Mouse (Mus musculus): ENCODE measurements around the gene Ablim1. TPM values are rescaled to one million over a fixed set of nuclear protein-coding genes. Genes with fewer than 3 reads are reported as not detected.
"Not testable (repeated sequence)": the region's sequence is repeated elsewhere in the genome, so short reads cannot be mapped to it uniquely, and the experiment has no call there.

The Ablim1 gene
- polyA plus RNA-seq, 1 experiment from 2014 or later, result 41.9 TPM

DNA sequence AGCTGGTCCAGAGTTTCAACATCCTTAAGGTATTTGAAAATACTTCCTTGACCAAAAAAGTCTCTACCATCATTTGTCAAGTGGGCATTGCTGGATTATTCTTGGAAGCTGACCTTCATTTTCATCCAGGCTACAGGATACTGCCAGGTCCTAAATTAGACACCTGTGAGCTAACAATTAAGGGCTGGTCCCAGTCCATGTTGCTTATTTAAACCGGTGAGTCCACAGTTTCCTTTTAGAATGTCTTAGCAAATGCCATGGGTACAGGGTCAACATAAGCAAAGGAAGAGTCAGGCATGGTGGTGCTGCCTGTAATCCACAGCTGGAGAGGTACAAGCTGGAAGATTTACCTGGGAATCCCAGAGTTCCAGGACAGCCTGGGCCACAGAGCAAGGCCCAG is 173.8 kb downstream of the Ablim1 start:
- 0 out of 2 replicates have a peak overlapping the region, but pooled peaks have one; percentile 36 for H3K27ac ChIP-seq
- peaks cover 15% of the 10 kb centered on the region; the same call in 1 of the 2 replicates for H3K36me3 ChIP-seq
- H3K4me3 ChIP-seq, result no peak overlapping the region
- H3K9me3 ChIP-seq, result no peaks in the 10 kb centered on the region
- DNase-seq (ENCODE audit: low spot score), result no peak
- no peaks in the 10 kb centered on the region for H3K27me3 ChIP-seq (ENCODE audit: insufficient read depth, poor library complexity, severe bottlenecking)
- H3K4me1 ChIP-seq, result peaks cover 28% of the 10 kb centered on the region
- whole genome bisulfite sequencing, result 75% methylated on average over 1 of the region's 1 CpGs

DNA sequence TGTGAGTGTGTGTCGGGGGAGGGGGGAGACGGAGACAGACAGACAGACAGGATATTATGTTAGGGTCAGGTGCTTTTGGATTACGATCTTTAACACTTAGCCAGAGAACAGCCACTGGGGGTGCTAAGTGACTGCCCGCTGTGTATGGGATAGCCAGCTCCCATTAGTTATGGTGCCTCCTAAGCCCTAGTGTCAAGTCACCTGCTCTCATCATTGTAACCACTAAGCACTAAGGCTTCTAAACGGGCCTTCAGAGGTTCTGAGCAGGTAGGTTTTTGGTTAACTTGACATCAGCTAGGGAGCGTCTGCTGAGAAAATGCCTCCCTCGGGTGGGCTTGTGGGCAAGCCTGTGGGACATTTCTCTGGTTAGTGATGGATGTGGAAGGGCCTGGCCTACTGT is 174.6 kb downstream of the Ablim1 start:
- Histone ChIP-seq H3K27ac (no peak overlapping the region), H3K27me3 (ENCODE audit: insufficient read depth, poor library complexity, severe bottlenecking) (no peaks in the 10 kb centered on the region), H3K4me1 (peaks cover 28% of the 10 kb centered on the region), H3K4me3 (no peak overlapping the region), H3K9me3 (no peaks in the 10 kb centered on the region), H3K36me3 (0 out of 2 replicates have a peak, but pooled peaks cover 6% of the 10 kb centered on the region)
- no peak for DNase-seq (ENCODE audit: low spot score)
- WGBS, result 70% methylated on average over 7 of the region's 7 CpGs

DNA sequence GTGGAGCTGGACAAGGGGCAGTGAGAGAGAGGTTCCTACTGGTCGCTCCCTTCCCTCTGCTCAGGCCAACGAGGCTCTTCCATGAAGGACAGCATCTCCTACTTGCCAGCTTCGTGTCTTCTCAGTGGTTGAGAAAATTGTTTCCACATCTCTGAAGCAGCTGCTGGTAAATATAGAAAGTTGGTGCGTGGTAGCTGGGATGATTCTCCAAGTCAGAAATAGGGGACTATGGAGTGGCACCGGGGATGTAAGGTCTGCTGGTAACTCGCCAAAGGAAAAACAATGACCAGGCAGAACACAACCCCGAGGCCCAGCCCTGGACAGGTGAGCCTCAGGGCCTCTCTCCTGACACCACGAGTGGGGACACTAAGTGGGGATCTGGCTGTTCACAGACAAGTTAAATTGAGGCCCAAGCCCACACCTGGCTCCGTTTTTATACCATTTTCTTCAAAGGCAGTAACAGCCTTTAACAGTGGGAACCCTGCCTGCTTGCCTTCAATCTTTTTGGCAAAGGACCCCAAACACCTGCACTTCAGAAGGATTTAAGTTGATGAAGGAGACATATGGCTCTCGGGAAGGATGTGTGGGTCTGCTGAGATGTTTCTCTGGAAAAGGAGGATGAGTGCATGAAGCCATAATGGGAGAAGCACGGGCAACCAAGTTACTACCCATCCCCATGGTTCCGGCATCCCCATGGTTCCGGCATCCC is 175.7 kb downstream of the Ablim1 start:
- Histone ChIP-seq H3K36me3 (peaks cover 9% of the 10 kb centered on the region; the same call in 1 of the 2 replicates), H3K9me3 (no peaks in the 10 kb centered on the region), H3K27ac (no peak overlapping the region; the same call in 1 of the 2 replicates), H3K4me1 (peaks cover 37% of the 10 kb centered on the region), H3K27me3 (ENCODE audit: insufficient read depth, poor library complexity, severe bottlenecking) (no peaks in the 10 kb centered on the region), H3K4me3 (no peak overlapping the region)
- WGBS, result 71% methylated on average over 13 of the region's 13 CpGs
- DNase-seq (ENCODE audit: low spot score), result no peak

DNA sequence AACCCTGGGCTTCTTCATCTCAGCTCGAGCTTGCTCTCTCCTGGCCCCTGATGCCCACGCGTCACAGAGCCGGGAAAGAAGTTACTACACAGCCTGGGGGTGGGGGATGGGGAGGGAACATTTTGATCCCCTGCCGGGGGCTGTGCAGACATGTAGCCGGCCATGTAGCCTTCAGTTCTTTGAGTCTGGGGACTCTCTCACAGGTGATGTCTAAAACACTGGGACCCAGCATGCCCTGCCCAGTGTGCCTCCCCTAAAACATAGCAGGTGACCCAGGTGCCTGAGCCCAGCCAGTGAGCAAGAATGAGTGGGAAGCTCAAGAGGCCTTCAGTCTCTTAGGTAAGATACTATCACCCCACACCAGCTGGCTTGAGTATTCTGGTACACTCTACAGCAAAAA is 176.2 kb downstream of the Ablim1 start:
- H3K4me3 ChIP-seq, result no peak overlapping the region
- H3K27me3 ChIP-seq (ENCODE audit: insufficient read depth, poor library complexity, severe bottlenecking), result no peaks in the 10 kb centered on the region
- peak overlapping the region; percentile 30; the same call in 1 of the 2 replicates for H3K27ac ChIP-seq
- no peaks in the 10 kb centered on the region for H3K9me3 ChIP-seq
- WGBS, result 57% methylated on average over 6 of the region's 6 CpGs
- peaks cover 37% of the 10 kb centered on the region for H3K4me1 ChIP-seq
- no peak for DNase-seq (ENCODE audit: low spot score)
- peaks cover 8% of the 10 kb centered on the region; the same call in 1 of the 2 replicates for H3K36me3 ChIP-seq

DNA sequence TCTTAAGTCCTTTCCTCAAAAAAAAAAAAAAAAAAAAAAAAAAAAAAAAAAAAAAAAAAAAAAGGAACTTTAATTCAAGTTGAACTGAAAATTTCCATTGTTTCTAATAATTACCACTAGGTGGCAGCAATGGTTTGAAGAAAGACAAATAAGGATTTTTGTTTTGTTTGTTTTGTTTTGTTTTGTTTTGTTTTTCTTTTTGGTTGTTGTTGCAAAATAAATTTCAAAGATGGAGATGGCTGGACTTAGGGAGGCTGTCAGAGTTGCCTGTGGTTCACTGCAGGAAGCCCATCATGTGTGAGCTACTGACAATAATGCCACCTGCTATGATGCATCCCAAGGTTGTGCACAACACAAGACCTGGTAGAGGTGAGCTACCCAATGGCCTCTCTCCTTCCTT is 176.7 kb downstream of the Ablim1 start:
- Histone ChIP-seq H3K27ac (no peak overlapping the region), H3K27me3 (ENCODE audit: insufficient read depth, poor library complexity, severe bottlenecking) (no peaks in the 10 kb centered on the region), H3K36me3 (peaks cover 9% of the 10 kb centered on the region; the same call in 1 of the 2 replicates), H3K9me3 (no peaks in the 10 kb centered on the region), H3K4me1 (peaks cover 40% of the 10 kb centered on the region), H3K4me3 (no peak overlapping the region)
- DNase-seq (ENCODE audit: low spot score), result no peak

DNA sequence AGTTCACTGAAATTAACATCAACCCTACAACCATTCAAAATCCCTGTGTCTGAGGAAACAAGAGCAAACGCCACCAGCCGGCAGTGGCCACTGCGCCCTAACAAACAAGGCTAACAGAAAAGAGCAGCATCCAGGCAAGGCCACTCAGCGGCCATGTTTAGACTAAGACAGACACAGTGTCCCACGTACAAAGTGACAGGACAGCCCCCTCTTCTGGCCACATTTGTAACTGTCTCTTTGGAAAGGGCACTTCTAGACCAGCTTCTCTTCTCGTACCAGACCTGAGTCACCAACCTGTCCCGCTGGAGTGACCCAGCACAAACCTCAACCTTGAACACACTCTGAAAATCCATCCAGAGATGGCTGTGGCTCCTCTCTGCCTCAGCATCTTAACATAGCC is 178.5 kb downstream of the Ablim1 start:
- DNase-seq (ENCODE audit: low spot score), result no peak
- WGBS, result 52% methylated on average over 7 of the region's 7 CpGs
- Histone ChIP-seq H3K27me3 (ENCODE audit: insufficient read depth, poor library complexity, severe bottlenecking) (no peaks in the 10 kb centered on the region), H3K27ac (0 out of 2 replicates have a peak overlapping the region, but pooled peaks have one; percentile 10), H3K9me3 (no peaks in the 10 kb centered on the region), H3K4me3 (no peak overlapping the region), H3K4me1 (peaks cover 48% of the 10 kb centered on the region), H3K36me3 (peaks cover 25% of the 10 kb centered on the region)

DNA sequence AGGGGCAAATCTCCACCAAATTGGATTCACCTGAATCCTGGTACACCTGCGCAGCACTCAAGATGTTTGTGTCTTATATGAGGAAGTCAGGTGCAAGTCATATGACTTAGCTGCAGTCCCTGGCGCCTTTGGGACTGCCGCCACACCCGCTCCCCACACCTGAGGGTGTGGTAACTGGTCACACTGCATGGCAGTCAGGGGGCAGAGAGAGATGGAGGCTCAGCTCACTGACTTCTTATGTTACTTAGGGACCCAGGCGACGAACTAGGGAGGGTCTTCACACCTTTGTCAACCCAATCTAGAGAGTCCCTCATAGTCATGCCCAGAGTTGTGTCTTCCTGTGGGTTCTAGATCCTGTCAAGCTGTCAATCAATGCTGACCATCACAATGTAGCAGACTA is 179.1 kb downstream of the Ablim1 start:
- Histone ChIP-seq H3K27ac (0 out of 2 replicates have a peak overlapping the region, but pooled peaks have one; percentile 10), H3K4me1 (peaks cover 48% of the 10 kb centered on the region), H3K36me3 (peaks cover 29% of the 10 kb centered on the region)
- H3K9me3 ChIP-seq; H3K4me3 ChIP-seq; DNase-seq (ENCODE audit: low spot score); H3K27me3 ChIP-seq (ENCODE audit: insufficient read depth, poor library complexity, severe bottlenecking): not testable (repeated sequence)
- WGBS, result 80% methylated on average over 6 of the region's 6 CpGs

DNA sequence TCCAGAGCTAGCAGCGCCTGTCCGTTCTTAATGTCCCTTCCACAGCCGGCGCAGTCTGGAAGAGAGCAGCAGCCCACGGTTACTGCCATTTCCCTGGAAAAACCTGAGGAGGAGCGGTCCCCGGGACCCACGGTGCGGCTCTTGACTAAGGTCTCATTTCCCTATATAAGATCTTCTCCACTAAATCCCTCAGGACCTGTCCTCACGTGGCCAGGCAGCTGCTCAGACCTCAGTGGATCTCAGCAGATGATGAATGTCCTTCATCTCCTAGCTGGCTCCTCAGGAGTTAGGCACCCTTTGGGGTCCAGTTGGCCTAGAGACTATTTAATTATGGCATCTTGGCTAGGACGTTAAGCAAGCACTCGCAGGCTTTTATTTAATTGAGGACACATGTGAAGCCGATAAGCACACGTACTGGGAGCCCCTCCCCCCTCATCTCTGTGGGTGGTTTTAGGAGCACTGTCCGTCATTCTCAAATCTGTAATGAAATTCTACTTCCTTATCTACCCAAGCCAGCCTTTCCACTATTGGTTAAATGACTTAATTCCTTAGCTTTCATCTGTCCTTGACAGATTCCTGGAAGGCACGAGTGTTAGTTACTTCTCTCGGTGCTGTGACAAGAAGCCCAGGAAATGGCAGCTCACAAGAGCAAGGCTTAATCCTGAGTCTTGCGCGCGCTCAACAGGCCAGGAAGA is 179.9 kb downstream of the Ablim1 start:
- Histone ChIP-seq H3K9me3 (no peaks in the 10 kb centered on the region), H3K36me3 (peaks cover 36% of the 10 kb centered on the region), H3K27ac (no peak overlapping the region), H3K4me3 (no peak overlapping the region), H3K27me3 (ENCODE audit: insufficient read depth, poor library complexity, severe bottlenecking) (no peaks in the 10 kb centered on the region), H3K4me1 (peaks cover 45% of the 10 kb centered on the region)
- no peak for DNase-seq (ENCODE audit: low spot score)
- WGBS, result 56% methylated on average over 20 of the region's 20 CpGs

DNA sequence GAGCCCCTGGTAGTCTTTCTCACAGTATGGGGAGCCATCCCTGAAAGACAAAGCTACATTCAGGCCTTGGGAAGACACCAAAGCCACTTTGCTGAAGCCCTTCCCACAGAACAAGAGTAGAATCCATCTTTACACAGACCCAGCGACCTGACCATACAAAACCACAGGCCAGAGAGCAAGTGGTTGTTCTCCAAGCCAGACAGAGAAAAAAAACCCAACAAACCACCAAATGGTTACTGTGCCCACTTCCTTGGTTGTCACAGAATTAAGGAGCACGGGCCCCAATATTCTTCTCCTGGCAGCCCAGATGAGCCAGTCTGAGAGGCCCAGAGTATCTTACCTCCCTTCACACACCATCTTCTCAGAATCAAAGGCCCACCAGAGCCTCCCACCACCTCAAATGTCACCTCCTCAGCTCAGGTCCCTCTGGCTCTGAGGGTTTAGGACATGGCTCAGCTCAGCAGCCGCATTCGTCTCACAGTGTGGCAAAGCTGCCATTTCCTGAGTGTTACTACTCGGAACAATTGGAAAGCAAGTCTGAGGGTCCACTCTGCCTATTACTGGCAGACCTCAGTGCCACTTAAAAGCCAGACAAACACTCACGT is 181.7 kb downstream of the Ablim1 start:
- Histone ChIP-seq H3K9me3 (no peaks in the 10 kb centered on the region), H3K27me3 (ENCODE audit: insufficient read depth, poor library complexity, severe bottlenecking) (no peaks in the 10 kb centered on the region; the same call in 1 of the 2 replicates), H3K4me1 (peaks cover 48% of the 10 kb centered on the region), H3K36me3 (peaks cover 36% of the 10 kb centered on the region), H3K27ac (peak overlapping the region; percentile 53), H3K4me3 (no peak overlapping the region)
- WGBS, result 78% methylated on average over 6 of the region's 6 CpGs
- no peak for DNase-seq (ENCODE audit: low spot score)

DNA sequence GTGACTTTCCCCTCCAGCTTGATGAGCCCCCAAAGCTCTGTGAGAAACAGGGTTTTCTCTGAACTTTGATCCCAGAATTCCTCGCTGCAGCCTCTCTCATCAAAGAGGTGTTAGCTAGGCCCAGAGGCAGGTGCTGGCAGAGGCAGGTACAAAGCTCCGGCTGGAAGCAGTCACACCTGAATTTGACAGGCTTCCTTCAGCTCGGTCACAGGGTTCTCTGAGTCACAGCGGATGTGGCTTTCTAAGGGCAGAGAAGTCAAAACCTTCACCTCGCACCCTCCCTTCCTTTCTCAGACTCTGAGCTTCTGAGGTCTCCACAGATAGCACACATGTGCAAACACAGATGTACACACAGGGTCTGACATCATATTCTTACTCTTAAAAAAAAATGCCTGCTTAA is 182.4 kb downstream of the Ablim1 start:
- Histone ChIP-seq H3K36me3 (peaks cover 36% of the 10 kb centered on the region), H3K4me1 (peaks cover 49% of the 10 kb centered on the region), H3K4me3 (no peak overlapping the region), H3K27ac (no peak overlapping the region), H3K9me3 (no peaks in the 10 kb centered on the region), H3K27me3 (ENCODE audit: insufficient read depth, poor library complexity, severe bottlenecking) (no peaks in the 10 kb centered on the region; the same call in 1 of the 2 replicates)
- no peak for DNase-seq (ENCODE audit: low spot score)
- 61% methylated on average over 5 of the region's 5 CpGs for WGBS

DNA sequence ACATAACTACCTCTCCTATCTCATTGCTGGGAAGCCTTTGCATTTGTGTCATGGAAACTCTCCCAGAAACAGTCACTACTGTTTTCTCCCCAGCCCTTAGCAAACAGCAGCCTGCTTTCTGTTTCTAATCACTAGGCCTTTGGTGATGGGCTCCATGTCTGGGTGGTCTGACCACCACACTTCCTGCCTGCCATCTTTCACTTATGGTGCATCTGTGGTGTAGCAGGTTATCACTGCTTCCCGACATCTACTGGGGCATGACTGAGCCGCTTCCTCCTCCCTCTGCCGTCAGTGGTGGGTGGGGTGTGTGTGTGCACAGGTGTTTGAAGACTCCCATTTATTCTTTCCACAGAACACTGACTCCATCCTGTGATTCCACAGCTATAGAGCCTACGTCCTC is 183.4 kb downstream of the Ablim1 start:
- DNase-seq (ENCODE audit: low spot score), result no peak
- no peaks in the 10 kb centered on the region; the same call in 1 of the 2 replicates for H3K27me3 ChIP-seq (ENCODE audit: insufficient read depth, poor library complexity, severe bottlenecking)
- WGBS, result 56% methylated on average over 4 of the region's 4 CpGs

DNA sequence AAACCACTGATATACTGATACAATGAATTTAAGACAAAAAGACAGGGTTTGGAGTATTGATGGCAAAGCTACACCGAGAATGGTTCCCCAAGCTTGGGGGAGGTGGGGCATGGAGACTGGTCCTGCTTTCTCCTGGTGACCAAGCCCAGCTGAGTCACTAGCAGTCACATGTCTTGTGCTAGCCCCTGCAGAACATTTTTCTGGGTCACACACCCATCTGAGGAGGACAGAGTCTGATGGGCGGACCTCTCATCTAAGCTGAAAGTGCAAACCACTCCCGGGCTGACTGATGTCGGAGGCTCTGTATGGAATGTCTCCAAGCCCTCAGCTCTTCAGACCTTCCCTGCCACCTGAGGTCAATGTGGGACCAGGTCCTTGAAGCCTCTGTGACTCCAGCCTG is 184.1 kb downstream of the Ablim1 start:
- H3K4me3 ChIP-seq, result no peak overlapping the region
- peaks cover 45% of the 10 kb centered on the region for H3K36me3 ChIP-seq
- H3K27ac ChIP-seq, result peak overlapping the region; percentile 16; the same call in 1 of the 2 replicates
- DNase-seq (ENCODE audit: low spot score), result no peak
- no peaks in the 10 kb centered on the region; the same call in 1 of the 2 replicates for H3K27me3 ChIP-seq (ENCODE audit: insufficient read depth, poor library complexity, severe bottlenecking)
- peaks cover 53% of the 10 kb centered on the region for H3K4me1 ChIP-seq
- WGBS, result 79% methylated on average over 4 of the region's 4 CpGs
- H3K9me3 ChIP-seq, result no peaks in the 10 kb centered on the region

More for the DNA sequence above, 183.4 kb downstream of the Ablim1 start:
- no peak overlapping the region for H3K27ac ChIP-seq
- H3K9me3 ChIP-seq, result no peaks in the 10 kb centered on the region
- H3K4me3 ChIP-seq, result no peak overlapping the region
- peaks cover 53% of the 10 kb centered on the region for H3K4me1 ChIP-seq
- peaks cover 45% of the 10 kb centered on the region for H3K36me3 ChIP-seq

DNA sequence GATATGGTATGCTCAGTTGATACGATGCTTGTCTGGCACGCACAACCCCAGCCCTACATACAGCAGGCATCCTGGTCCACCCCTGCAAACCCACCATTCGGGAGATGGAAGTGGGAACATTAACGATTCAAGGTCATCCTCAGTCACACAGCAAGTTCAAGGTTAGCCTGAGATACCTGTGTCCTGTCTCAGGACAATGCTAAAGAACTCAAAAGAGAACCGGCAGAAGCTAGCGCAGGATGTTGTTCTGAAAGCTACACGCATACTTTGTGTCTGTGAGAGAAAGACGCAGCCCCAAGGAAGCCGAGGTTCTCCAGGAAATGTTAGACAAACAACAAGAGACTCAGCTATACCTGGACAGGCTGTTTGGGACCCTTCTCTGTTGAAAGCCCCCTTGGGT is 185.0 kb downstream of the Ablim1 start:
- H3K4me3 ChIP-seq, result no peak overlapping the region
- no peaks in the 10 kb centered on the region for H3K9me3 ChIP-seq
- 83% methylated on average over 9 of the region's 9 CpGs for WGBS
- H3K4me1 ChIP-seq, result peaks cover 49% of the 10 kb centered on the region
- H3K27ac ChIP-seq, result no peak overlapping the region
- H3K27me3 ChIP-seq (ENCODE audit: insufficient read depth, poor library complexity, severe bottlenecking), result no peaks in the 10 kb centered on the region; the same call in 1 of the 2 replicates
- no peak for DNase-seq (ENCODE audit: low spot score)
- peaks cover 45% of the 10 kb centered on the region for H3K36me3 ChIP-seq
